Mouse (Mus musculus) embryonic fibroblast, embryonic 13.5 days (primary cell): ENCODE results near the gene Trpm5. TPM values are rescaled to one million over a fixed set of nuclear protein-coding genes. Genes with fewer than 3 reads are reported as not detected.

Experiments used
- H3K27ac ChIP-seq: 2 replicates; pipeline ENCODE4 v1.5.1; 2012; ENCODE audit warnings: low read length, control low read depth, inconsistent platforms; ENCODE audit not compliant: insufficient read depth
- H3K4me1 ChIP-seq: 2 replicates; pipeline ENCODE4 v1.6.1; 2011; ENCODE audit warnings: low read length; ENCODE audit not compliant: control insufficient read depth, insufficient read depth
- H3K4me3 ChIP-seq: 2 replicates; pipeline ENCODE4 v1.5.1; 2011; ENCODE audit warnings: mild to moderate bottlenecking, control low read depth, low read length; ENCODE audit not compliant: insufficient read depth
- CTCF ChIP-seq: IDR thresholded peaks from 2 replicates; pipeline ENCODE4 v1.5.1; 2011; ENCODE audit warnings: mild to moderate bottlenecking, control low read depth, low read length, moderate library complexity, borderline replicate concordance; ENCODE audit not compliant: insufficient read depth
- POLR2A ChIP-seq: IDR thresholded peaks from 2 replicates; pipeline ENCODE4 v1.6.1; 2011; ENCODE audit warnings: low read depth, mild to moderate bottlenecking, control low read depth, low read length, moderate library complexity
- polyA plus RNA-seq: library from polyadenylated mRNA; stranded (reverse); fragments of >200 nt; gene quantifications from 2 replicates; pipeline ENCODE4 v1.2.4, GENCODE M21; 2011; ENCODE audit warnings: low read depth; ENCODE audit not compliant: missing spikeins, insufficient read length

The Trpm5 gene
- polyA plus RNA-seq, 1 experiment: 0.47 TPM

GRCm38 (mm10) chr7:143034519-143035450 lies 59.7 kb downstream of the Trpm5 start:
- TF ChIP-seq CTCF: no peak
- no peak for TF ChIP-seq POLR2A
- Histone ChIP-seq H3K4me1 (peaks cover 16% of the 10 kb centered on the region), H3K4me3 (no peak overlapping the region), H3K27ac (peak overlapping the region; percentile 79)

GRCm38 (mm10) chr7:143034112-143034511 lies 60.3 kb downstream of the Trpm5 start:
- peaks cover 16% of the 10 kb centered on the region for H3K4me1 ChIP-seq
- TF ChIP-seq CTCF (no peak), POLR2A (no peak)
- H3K27ac ChIP-seq: peak overlapping the region; percentile 79
- H3K4me3 ChIP-seq: no peak overlapping the region

GRCm38 (mm10) chr7:143033581-143033980 lies 60.9 kb downstream of the Trpm5 start:
- TF ChIP-seq CTCF (no peak), POLR2A (no peak)

GRCm38 (mm10) chr7:143031816-143032215 lies 62.6 kb downstream of the Trpm5 start:
- Histone ChIP-seq H3K27ac (peak overlapping the region; percentile 53; the same call in 1 of the 2 replicates), H3K4me1 (peaks cover 11% of the 10 kb centered on the region), H3K4me3 (no peak overlapping the region)
- TF ChIP-seq CTCF (no peak), POLR2A (no peak)

More at GRCm38 (mm10) chr7:143033581-143033980, 60.9 kb downstream of the Trpm5 start:
- Histone ChIP-seq H3K4me1 (peaks cover 14% of the 10 kb centered on the region), H3K4me3 (no peak overlapping the region), H3K27ac (0 out of 2 replicates have a peak overlapping the region, but pooled peaks have one; percentile 19)

GRCm38 (mm10) chr7:143027196-143027595 lies 67.2 kb downstream of the Trpm5 start:
- Histone ChIP-seq H3K4me1 (peaks cover 12% of the 10 kb centered on the region), H3K27ac (no peak overlapping the region), H3K4me3 (no peak overlapping the region)
- TF ChIP-seq CTCF (no peak), POLR2A (no peak)

- no peak for TF ChIP-seq POLR2A
- TF ChIP-seq CTCF: no peak
- Histone ChIP-seq H3K4me3 (no peak overlapping the region), H3K27ac (peak overlapping the region; percentile 68; the same call in 1 of the 2 replicates), H3K4me1 (peaks cover 6% of the 10 kb centered on the region)
These were observed 68.9 kb downstream of the Trpm5 start for GRCm38 (mm10) chr7:143025496-143025895.

- Histone ChIP-seq H3K4me1 (peaks cover 6% of the 10 kb centered on the region), H3K4me3 (no peak overlapping the region), H3K27ac (no peak overlapping the region)
- TF ChIP-seq POLR2A (no peak), CTCF (no peak)
These were observed 70.1 kb downstream of the Trpm5 start for GRCm38 (mm10) chr7:143024293-143024692.

GRCm38 (mm10) chr7:143023499-143023898 lies 70.9 kb downstream of the Trpm5 start:
- Histone ChIP-seq H3K4me1 (peaks cover 6% of the 10 kb centered on the region), H3K4me3 (no peak overlapping the region), H3K27ac (no peak overlapping the region)
- TF ChIP-seq CTCF (no peak), POLR2A (no peak)

- no peak for TF ChIP-seq CTCF
- Histone ChIP-seq H3K27ac (peak overlapping the region; percentile 84), H3K4me1 (peaks cover 6% of the 10 kb centered on the region), H3K4me3 (no peak overlapping the region)
These were observed 72.9 kb downstream of the Trpm5 start for GRCm38 (mm10) chr7:143021356-143022164.
